Mouse (Mus musculus) myocyte (in vitro differentiated cells): Measurements from ENCODE around the gene Supt3. TPM values are rescaled to one million over a fixed set of nuclear protein-coding genes. Genes with fewer than 3 reads are reported as not detected.

Source experiments
- H3K27me3 ChIP-seq: one replicate; pipeline ENCODE4 v1.6.1; 2011; ENCODE audit not compliant: control insufficient read depth, insufficient read depth, insufficient read length
- H3K36me3 ChIP-seq: one replicate; pipeline ENCODE4 v1.6.1; 2011; ENCODE audit not compliant: control insufficient read depth, insufficient read depth
- H3K4me2 ChIP-seq: one replicate; pipeline ENCODE4 v1.6.1; 2011; ENCODE audit warnings: low read depth, control low read depth
- H3K4me3 ChIP-seq: one replicate; pipeline ENCODE4 v1.5.1; 2011; ENCODE audit warnings: mild to moderate bottlenecking, control low read depth, moderate library complexity
- H3K79me2 ChIP-seq: one replicate; pipeline ENCODE4 v1.6.1; 2011; ENCODE audit not compliant: control insufficient read depth, insufficient read depth
- H3ac ChIP-seq: one replicate; pipeline ENCODE4 v1.6.1; 2011; ENCODE audit not compliant: control insufficient read depth, insufficient read length
- CEBPB ChIP-seq: IDR thresholded peaks from 2 replicates; pipeline ENCODE4 v1.6.1; 2011; ENCODE audit warnings: mild to moderate bottlenecking, moderate library complexity; ENCODE audit not compliant: poor library complexity, insufficient read depth, severe bottlenecking
- E2F4 ChIP-seq: IDR thresholded peaks from one replicate; pipeline ENCODE4 v1.6.1; 2011; ENCODE audit warnings: mild to moderate bottlenecking, control low read depth, moderate library complexity; ENCODE audit not compliant: insufficient read depth
- MAX ChIP-seq: IDR thresholded peaks from one replicate; pipeline ENCODE4 v1.6.1; 2011; ENCODE audit warnings: low read depth, mild to moderate bottlenecking, control low read depth
- MYOD1 ChIP-seq, 3 experiments: IDR thresholded peaks; one replicate each; pipeline ENCODE4 v1.6.1; 2011; ENCODE audit warnings: control low read depth in 2 of 3, low read depth in 2 of 3, mild to moderate bottlenecking in 2 of 3, moderate library complexity in 1 of 3; ENCODE audit not compliant: insufficient read length in 2 of 3, control insufficient read depth in 1 of 3
- MYOG ChIP-seq, 3 experiments: IDR thresholded peaks; one replicate each; pipeline ENCODE4 v1.6.1; 2011; ENCODE audit warnings: control low read depth in 2 of 3, low read depth in 2 of 3, mild to moderate bottlenecking in 2 of 3; ENCODE audit not compliant: insufficient read length in 2 of 3, control insufficient read depth in 1 of 3, insufficient read depth in 1 of 3
- POLR2A ChIP-seq: IDR thresholded peaks from one replicate; pipeline ENCODE4 v1.6.1; 2011; ENCODE audit warnings: low read depth, mild to moderate bottlenecking, control low read depth, moderate library complexity; ENCODE audit not compliant: insufficient read length
- POLR2AphosphoS2 ChIP-seq: IDR thresholded peaks from one replicate; pipeline ENCODE4 v1.6.1; 2011; ENCODE audit warnings: low read depth, control low read depth; ENCODE audit not compliant: insufficient read length
- REST ChIP-seq: IDR thresholded peaks from one replicate; pipeline ENCODE4 v1.6.1; 2011; ENCODE audit warnings: mild to moderate bottlenecking, control low read depth, moderate library complexity; ENCODE audit not compliant: insufficient read depth, insufficient read length
- SRF ChIP-seq: IDR thresholded peaks from one replicate; pipeline ENCODE4 v1.6.1; 2011; ENCODE audit warnings: low read depth; ENCODE audit not compliant: control insufficient read depth, insufficient read length
- TCF12 ChIP-seq: IDR thresholded peaks from one replicate; pipeline ENCODE4 v1.6.1; 2011; ENCODE audit warnings: mild to moderate bottlenecking, control low read depth; ENCODE audit not compliant: poor library complexity, insufficient read depth, severe bottlenecking
- TCF3 ChIP-seq: IDR thresholded peaks from one replicate; pipeline ENCODE4 v1.6.1; 2011; ENCODE audit warnings: low read depth, control low read depth; ENCODE audit not compliant: insufficient read length
- USF1 ChIP-seq: IDR thresholded peaks from one replicate; pipeline ENCODE4 v1.6.1; 2011; ENCODE audit warnings: low read depth, mild to moderate bottlenecking, control low read depth, moderate library complexity
- polyA plus RNA-seq: library from polyadenylated mRNA; unstranded; fragments of >200 nt; fragmentation: generic; extraction: Trizol; gene quantifications from one replicate; pipeline ENCODE4 v1.2.1, GENCODE M21; 2012; ENCODE audit warnings: missing spikeins

Supt3 gene
- polyA plus RNA-seq, 1 experiment = 30.9 TPM

GRCm38 (mm10) chr17:44792218-44792917, 15.4 kb downstream of the Supt3 start:
- Histone ChIP-seq H3K4me2 (no peak overlapping the region), H3K36me3 (peaks cover 6% of the 10 kb centered on the region), H3ac (no peak overlapping the region), H3K27me3 (no peaks in the 10 kb centered on the region), H3K4me3 (no peak overlapping the region), H3K79me2 (no peaks in the 10 kb centered on the region)
- TF ChIP-seq MAX (no peak), SRF (no peak), MYOG (IDR thresholded peaks at IDR 0.05; ENCODE audit: control insufficient read depth in 1 of 3, insufficient read depth in 1 of 3, insufficient read length in 2 of 3, low read depth in 2 of 3) (no peak), USF1 (no peak), REST (no peak), POLR2AphosphoS2 (no peak), TCF3 (no peak), CEBPB (no peak), E2F4 (no peak), POLR2A (no peak), MYOD1 (IDR thresholded peaks at IDR 0.05; ENCODE audit: control insufficient read depth in 1 of 3, insufficient read length in 2 of 3, low read depth in 2 of 3) (no peak), TCF12 (no peak)

GRCm38 (mm10) chr17:44797331-44797730, 20.4 kb downstream of the Supt3 start:
- Histone ChIP-seq H3K4me2 (no peak overlapping the region), H3K27me3 (no peaks in the 10 kb centered on the region), H3K79me2 (no peaks in the 10 kb centered on the region), H3ac (no peak overlapping the region), H3K4me3 (no peak overlapping the region), H3K36me3 (peaks cover 6% of the 10 kb centered on the region)
- TF ChIP-seq MYOD1 (IDR thresholded peaks at IDR 0.05; ENCODE audit: control insufficient read depth in 1 of 3, insufficient read length in 2 of 3, low read depth in 2 of 3) (peak in 2 of 3 experiments; percentile 27 to 59), MYOG (IDR thresholded peaks at IDR 0.05; ENCODE audit: control insufficient read depth in 1 of 3, insufficient read depth in 1 of 3, insufficient read length in 2 of 3, low read depth in 2 of 3) (peak in 2 of 3 experiments; percentile 44 to 65), MAX (no peak)

GRCm38 (mm10) chr17:44807031-44807430, 30.1 kb downstream of the Supt3 start:
- H3K36me3 ChIP-seq = no peaks in the 10 kb centered on the region
- no peak overlapping the region for H3K4me3 ChIP-seq
- TF ChIP-seq REST = no peak
- no peaks in the 10 kb centered on the region for H3K27me3 ChIP-seq
- H3K79me2 ChIP-seq = no peaks in the 10 kb centered on the region
- H3ac ChIP-seq = no peak overlapping the region
- H3K4me2 ChIP-seq = no peak overlapping the region

GRCm38 (mm10) chr17:44814508-44815175, 37.7 kb downstream of the Supt3 start, which contains the start of gene Runx2:
Runx2 (minus strand) TSS chr17:44814797.
- peak within 1 kb of the TSS; percentile 21 for H3K4me3 ChIP-seq
- peak within 1 kb of the TSS; percentile 95 for H3K4me2 ChIP-seq
- H3K27me3 ChIP-seq = no peaks in the 10 kb centered on the region
- H3K79me2 ChIP-seq = no peaks in the 10 kb centered on the region
- TF ChIP-seq POLR2AphosphoS2 (no peak), SRF (no peak), CEBPB (no peak), MYOD1 (IDR thresholded peaks at IDR 0.05; ENCODE audit: control insufficient read depth in 1 of 3, insufficient read length in 2 of 3, low read depth in 2 of 3) (no peak), USF1 (peak; percentile 66), TCF12 (no peak), E2F4 (no peak)
- H3ac ChIP-seq = no peak within 1 kb of the TSS
- no peaks in the 10 kb centered on the region for H3K36me3 ChIP-seq

GRCm38 (mm10) chr17:44818825-44819224, 41.9 kb downstream of the Supt3 start:
- TF ChIP-seq POLR2A (no peak), MAX (no peak), MYOD1 (IDR thresholded peaks at IDR 0.05; ENCODE audit: control insufficient read depth in 1 of 3, insufficient read length in 2 of 3, low read depth in 2 of 3) (no peak), POLR2AphosphoS2 (no peak), USF1 (no peak), SRF (no peak), REST (no peak), CEBPB (no peak)
- Histone ChIP-seq H3K4me3 (no peak overlapping the region), H3K4me2 (peak overlapping the region; percentile 56), H3K79me2 (no peaks in the 10 kb centered on the region), H3K27me3 (no peaks in the 10 kb centered on the region), H3ac (no peak overlapping the region), H3K36me3 (no peaks in the 10 kb centered on the region)
